Mouse (Mus musculus): ENCODE measurements around the gene Syce2. TPM values are rescaled to one million over a fixed set of nuclear protein-coding genes. Genes with fewer than 3 reads are reported as not detected.

Gene Syce2
- polyA plus RNA-seq, 1 experiment from 2014 or later: 51.1 TPM

GRCm38 (mm10) chr8:84839875-84840247, 32.0 kb upstream of the Syce2 start:
- Histone ChIP-seq H3K4me2 (replicated peaks; ENCODE audit: low read depth, low read length) (peak overlapping the region; percentile 60), H3K4me1 (replicated peaks; ENCODE audit: control insufficient read depth, insufficient read depth, low read length) (peaks cover 12% of the 10 kb centered on the region), H3K9me3 (ENCODE audit: control insufficient read depth, low read length) (no peaks in the 10 kb centered on the region), H3K9ac (ENCODE audit: low read depth, low read length) (peak overlapping the region; percentile 85), H3K27me3 (ENCODE audit: control insufficient read depth, insufficient read depth, low read length) (no peaks in the 10 kb centered on the region), H3K27ac (ENCODE audit: low read depth, low read length) (peak overlapping the region; percentile 75), H3K36me3 (ENCODE audit: control insufficient read depth, insufficient read depth, low read length) (peaks cover 44% of the 10 kb centered on the region), H3K4me3 (ENCODE audit: low read depth, low read length) (peak overlapping the region; percentile 96)
- DNase-seq (ENCODE audit: low spot score) (no peak), ATAC-seq (ENCODE audit: low FRiP score) (no peak)
- WGBS: 5% methylated on average over 7 of the region's 7 CpGs

DNA sequence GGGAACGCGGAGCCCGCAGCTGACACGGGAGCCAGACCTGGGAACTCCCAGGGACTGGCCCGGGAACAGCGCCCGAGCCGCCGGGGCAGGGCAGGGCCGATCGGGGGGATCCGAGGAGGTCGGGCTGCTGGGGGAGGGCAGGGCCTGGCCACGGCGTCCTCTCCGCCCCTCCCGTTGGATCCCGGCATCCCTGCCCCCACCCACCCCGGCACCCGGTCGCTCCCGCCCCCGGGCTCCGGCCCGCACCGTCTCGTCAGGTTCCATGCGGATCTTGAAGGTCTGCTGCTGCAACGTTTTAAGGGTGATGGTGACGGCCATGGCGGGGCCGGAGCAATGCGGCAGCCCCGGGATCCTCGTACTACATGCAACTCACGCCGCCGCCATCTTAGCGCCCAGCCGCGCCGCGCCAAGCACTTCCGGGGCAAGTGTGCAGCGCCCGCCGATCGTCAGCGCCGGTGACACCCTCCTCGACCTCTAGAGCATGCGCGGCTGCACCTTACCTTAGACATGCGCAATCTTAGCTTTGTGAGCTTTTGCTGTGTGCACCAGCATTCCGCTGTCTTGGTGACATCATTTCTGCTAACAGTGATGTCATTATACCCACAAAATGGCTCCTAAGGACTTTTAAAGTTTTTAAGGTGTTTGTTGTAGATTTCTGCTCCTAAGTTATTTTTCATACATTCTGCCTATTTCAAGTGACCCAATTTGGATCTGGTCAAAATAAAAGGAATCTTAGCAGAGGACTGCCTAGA, 31.5 kb upstream of the Syce2 start, which contains the start of gene Rad23a:
Rad23a (minus strand) TSS at position 418 of the 752 bp plus-strand sequence.
- Histone ChIP-seq H3K4me1 (replicated peaks; ENCODE audit: control insufficient read depth, insufficient read depth, low read length) (peaks cover 12% of the 10 kb centered on the region), H3K36me3 (ENCODE audit: control insufficient read depth, insufficient read depth, low read length) (peaks cover 45% of the 10 kb centered on the region), H3K4me2 (replicated peaks; ENCODE audit: low read depth, low read length) (peak within 1 kb of the TSS; percentile 60), H3K27me3 (ENCODE audit: control insufficient read depth, insufficient read depth, low read length) (no peaks in the 10 kb centered on the region), H3K9ac (ENCODE audit: low read depth, low read length) (peak within 1 kb of the TSS; percentile 85), H3K4me3 (ENCODE audit: low read depth, low read length) (peak within 1 kb of the TSS; percentile 96), H3K9me3 (ENCODE audit: control insufficient read depth, low read length) (no peaks in the 10 kb centered on the region), H3K27ac (ENCODE audit: low read depth, low read length) (peak within 1 kb of the TSS; percentile 75)
- WGBS: under 1% methylated on average over 54 of the region's 55 CpGs
- peak; percentile 94 for DNase-seq (ENCODE audit: low spot score)
- ATAC-seq (ENCODE audit: low FRiP score): peak; percentile 96

DNA sequence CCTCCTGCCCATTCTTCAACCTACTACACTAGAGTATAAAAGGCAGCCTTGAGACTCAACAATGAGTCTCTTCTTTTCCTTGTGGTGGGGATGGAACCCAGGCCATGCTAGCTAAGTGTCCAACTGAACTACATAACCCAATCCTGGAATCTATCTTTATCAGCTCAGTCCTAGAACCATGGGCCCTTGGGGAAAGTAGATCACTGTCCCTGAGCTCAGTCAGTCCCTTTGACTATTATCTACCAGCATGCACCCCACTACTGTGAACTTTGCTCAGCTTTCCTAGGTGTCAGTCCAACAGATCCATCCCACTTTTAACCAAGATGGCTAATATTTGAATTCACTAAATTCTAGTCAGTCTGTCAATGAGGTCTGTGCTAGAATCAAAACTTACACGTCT, 30.4 kb upstream of the Syce2 start:
- 90% methylated on average over 1 of the region's 1 CpGs for WGBS

GRCm38 (mm10) chr8:84844397-84845070, 27.4 kb upstream of the Syce2 start:
- H3K4me1 ChIP-seq (replicated peaks; ENCODE audit: control insufficient read depth, insufficient read depth, low read length): peaks cover 8% of the 10 kb centered on the region
- H3K36me3 ChIP-seq (ENCODE audit: control insufficient read depth, insufficient read depth, low read length): peaks cover 28% of the 10 kb centered on the region
- 93% methylated on average over 9 of the region's 9 CpGs for WGBS
- no peaks in the 10 kb centered on the region for H3K27me3 ChIP-seq (ENCODE audit: control insufficient read depth, insufficient read depth, low read length)
- peak overlapping the region; percentile 74 for H3K4me2 ChIP-seq (replicated peaks; ENCODE audit: low read depth, low read length)
- H3K9me3 ChIP-seq (ENCODE audit: control insufficient read depth, low read length): no peaks in the 10 kb centered on the region
- H3K9ac ChIP-seq (ENCODE audit: low read depth, low read length): peak overlapping the region; percentile 99; the same call in 1 of the 2 replicates
- no peak for DNase-seq (ENCODE audit: low spot score)
- ATAC-seq (ENCODE audit: low FRiP score): no peak
- no peak overlapping the region for H3K27ac ChIP-seq (ENCODE audit: low read depth, low read length)
- H3K4me3 ChIP-seq (ENCODE audit: low read depth, low read length): peak overlapping the region; percentile 96

More for the DNA sequence above, 30.4 kb upstream of the Syce2 start:
- Histone ChIP-seq H3K9me3 (ENCODE audit: control insufficient read depth, low read length) (no peaks in the 10 kb centered on the region), H3K27ac (ENCODE audit: low read depth, low read length) (no peak overlapping the region), H3K27me3 (ENCODE audit: control insufficient read depth, insufficient read depth, low read length) (no peaks in the 10 kb centered on the region), H3K4me2 (replicated peaks; ENCODE audit: low read depth, low read length) (no peak overlapping the region), H3K36me3 (ENCODE audit: control insufficient read depth, insufficient read depth, low read length) (peaks cover 43% of the 10 kb centered on the region), H3K4me3 (ENCODE audit: low read depth, low read length) (no peak overlapping the region), H3K9ac (ENCODE audit: low read depth, low read length) (no peak overlapping the region), H3K4me1 (replicated peaks; ENCODE audit: control insufficient read depth, insufficient read depth, low read length) (peaks cover 12% of the 10 kb centered on the region)
- no peak for DNase-seq (ENCODE audit: low spot score)
- ATAC-seq (ENCODE audit: low FRiP score): no peak

- H3K4me1 ChIP-seq (replicated peaks; ENCODE audit: control insufficient read depth, insufficient read depth, low read length): peaks cover 7% of the 10 kb centered on the region; the same call in 1 of the 2 replicates
- peak overlapping the region; percentile 99 for H3K9ac ChIP-seq (ENCODE audit: low read depth, low read length)
- no peaks in the 10 kb centered on the region for H3K9me3 ChIP-seq (ENCODE audit: control insufficient read depth, low read length)
- peak overlapping the region; percentile 96 for H3K4me3 ChIP-seq (ENCODE audit: low read depth, low read length)
- ATAC-seq (ENCODE audit: low FRiP score) (no peak), DNase-seq (ENCODE audit: low spot score) (peak; percentile 60)
- H3K27ac ChIP-seq (ENCODE audit: low read depth, low read length): 0 out of 2 replicates have a peak overlapping the region, but pooled peaks have one; percentile 80
- 15% methylated on average over 12 of the region's 12 CpGs for WGBS
- no peaks in the 10 kb centered on the region for H3K27me3 ChIP-seq (ENCODE audit: control insufficient read depth, insufficient read depth, low read length)
- H3K4me2 ChIP-seq (replicated peaks; ENCODE audit: low read depth, low read length): peak overlapping the region; percentile 74
- H3K36me3 ChIP-seq (ENCODE audit: control insufficient read depth, insufficient read depth, low read length): peaks cover 28% of the 10 kb centered on the region
These were observed 26.4 kb upstream of the Syce2 start for GRCm38 (mm10) chr8:84845355-84846093.

DNA sequence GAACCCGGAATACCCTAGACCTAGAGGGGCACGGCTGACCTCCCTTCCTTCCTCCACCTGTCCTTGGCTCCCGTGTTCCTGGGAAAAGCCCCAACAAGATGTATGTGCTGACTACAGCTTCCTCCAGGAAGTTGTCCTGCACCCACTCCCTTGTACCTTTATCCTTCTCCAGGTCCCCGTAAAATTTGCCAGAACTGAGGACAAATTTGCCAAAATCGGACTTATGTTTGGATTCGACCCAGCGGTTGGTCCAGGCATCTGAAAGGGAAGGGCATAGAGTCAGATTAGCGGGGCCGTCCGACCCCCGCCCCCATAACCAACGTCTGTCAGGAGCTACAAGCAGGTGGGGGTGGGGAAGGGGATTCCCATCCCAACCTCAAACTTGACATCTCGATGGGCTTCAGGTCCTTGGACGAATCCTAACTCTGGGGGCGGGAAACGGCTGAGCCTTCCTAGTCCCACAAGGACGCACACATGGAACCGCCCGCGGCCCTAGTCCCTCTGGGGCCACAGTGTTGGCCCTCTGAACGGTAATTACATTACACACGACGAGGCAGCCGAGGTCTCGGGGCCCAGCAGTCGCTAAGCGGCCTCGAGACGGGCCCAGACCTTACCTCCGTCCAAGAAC, 25.7 kb upstream of the Syce2 start:
- ATAC-seq (ENCODE audit: low FRiP score): peak; percentile 46
- WGBS: under 1% methylated on average over 30 of the region's 30 CpGs
- peaks cover 7% of the 10 kb centered on the region; the same call in 1 of the 2 replicates for H3K4me1 ChIP-seq (replicated peaks; ENCODE audit: control insufficient read depth, insufficient read depth, low read length)

DNA sequence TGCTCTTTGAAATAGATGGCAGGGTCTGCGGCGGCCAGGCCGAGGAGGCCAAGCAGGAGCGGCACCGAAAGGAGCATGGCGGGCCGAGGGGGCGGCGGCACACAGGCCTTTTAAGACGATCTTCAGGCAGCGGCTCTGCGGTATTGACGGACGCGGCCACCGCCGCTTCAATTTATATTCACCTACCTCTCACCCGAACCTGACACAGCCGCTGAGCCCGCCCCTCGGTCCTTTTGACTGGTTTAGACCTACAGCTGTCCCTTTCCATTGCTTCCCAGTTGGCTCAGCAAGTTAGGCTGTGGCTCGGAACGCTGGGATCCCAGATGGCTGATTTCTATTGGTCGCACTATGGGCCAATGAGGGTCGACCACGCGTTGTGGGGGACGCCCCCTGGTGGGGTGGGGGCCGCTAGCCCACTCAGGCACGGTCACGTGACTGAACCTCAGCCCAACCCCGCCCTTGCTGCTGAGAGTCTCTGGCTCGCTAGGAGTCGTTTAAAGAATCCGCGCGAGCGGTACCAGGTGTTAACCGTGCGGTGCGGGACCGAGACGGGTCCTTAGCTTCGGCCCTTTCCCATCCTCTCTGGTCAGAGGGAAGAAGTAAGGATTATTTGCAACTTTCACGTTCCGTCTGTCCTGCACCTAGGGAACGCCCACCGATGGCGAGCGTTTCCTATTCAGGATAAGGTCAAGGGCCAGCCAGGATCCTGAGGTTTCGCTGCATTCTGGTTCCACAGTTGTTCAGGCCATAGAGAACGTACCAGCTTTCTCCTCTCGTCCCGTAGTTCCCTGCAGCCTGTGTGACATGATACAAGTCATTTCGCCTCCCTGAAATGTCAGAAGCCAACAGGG, 25.0 kb upstream of the Syce2 start, which contains the start of gene Calr:
Calr (minus strand) TSS at position 213 of the 851 bp plus-strand sequence.
- Histone ChIP-seq H3K4me1 (replicated peaks; ENCODE audit: control insufficient read depth, insufficient read depth, low read length) (peaks cover 7% of the 10 kb centered on the region; the same call in 1 of the 2 replicates), H3K4me3 (ENCODE audit: low read depth, low read length) (peak within 1 kb of the TSS; percentile 96), H3K9me3 (ENCODE audit: control insufficient read depth, low read length) (no peaks in the 10 kb centered on the region), H3K27me3 (ENCODE audit: control insufficient read depth, insufficient read depth, low read length) (no peaks in the 10 kb centered on the region), H3K9ac (ENCODE audit: low read depth, low read length) (peak within 1 kb of the TSS; percentile 99), H3K36me3 (ENCODE audit: control insufficient read depth, insufficient read depth, low read length) (peaks cover 27% of the 10 kb centered on the region), H3K27ac (ENCODE audit: low read depth, low read length) (peak within 1 kb of the TSS; percentile 80), H3K4me2 (replicated peaks; ENCODE audit: low read depth, low read length) (peak within 1 kb of the TSS; percentile 74)
- peak; percentile 99 for DNase-seq (ENCODE audit: low spot score)
- ATAC-seq (ENCODE audit: low FRiP score): peak; percentile 99
- under 1% methylated on average over 54 of the region's 55 CpGs for WGBS

More for the DNA sequence above, 25.7 kb upstream of the Syce2 start:
- peak overlapping the region; percentile 74 for H3K4me2 ChIP-seq (replicated peaks; ENCODE audit: low read depth, low read length)
- H3K27me3 ChIP-seq (ENCODE audit: control insufficient read depth, insufficient read depth, low read length): no peaks in the 10 kb centered on the region
- peaks cover 28% of the 10 kb centered on the region for H3K36me3 ChIP-seq (ENCODE audit: control insufficient read depth, insufficient read depth, low read length)
- H3K9me3 ChIP-seq (ENCODE audit: control insufficient read depth, low read length): no peaks in the 10 kb centered on the region
- peak overlapping the region; percentile 96 for H3K4me3 ChIP-seq (ENCODE audit: low read depth, low read length)
- peak overlapping the region; percentile 80 for H3K27ac ChIP-seq (ENCODE audit: low read depth, low read length)
- DNase-seq (ENCODE audit: low spot score): peak; percentile 66
- peak overlapping the region; percentile 99 for H3K9ac ChIP-seq (ENCODE audit: low read depth, low read length)
